Mouse (Mus musculus): ENCODE data around the gene Gm867.

- TF ChIP-seq GATA1 (IDR thresholded peaks at IDR 0.05; ENCODE audit: borderline replicate concordance, low read length) (no peak), FLI1 (IDR thresholded peaks at IDR 0.05; ENCODE audit: low read length) (no peak)
Measured at GRCm38 (mm10) chr10:75936909-75937667, 3.4 kb downstream of the Gm867 start.

Measured in megakaryocyte, embryonic 14.5 days (primary cell).